Comparison of ENCODE assay signal across 15 mouse cellular contexts in the genomic region with DNA sequence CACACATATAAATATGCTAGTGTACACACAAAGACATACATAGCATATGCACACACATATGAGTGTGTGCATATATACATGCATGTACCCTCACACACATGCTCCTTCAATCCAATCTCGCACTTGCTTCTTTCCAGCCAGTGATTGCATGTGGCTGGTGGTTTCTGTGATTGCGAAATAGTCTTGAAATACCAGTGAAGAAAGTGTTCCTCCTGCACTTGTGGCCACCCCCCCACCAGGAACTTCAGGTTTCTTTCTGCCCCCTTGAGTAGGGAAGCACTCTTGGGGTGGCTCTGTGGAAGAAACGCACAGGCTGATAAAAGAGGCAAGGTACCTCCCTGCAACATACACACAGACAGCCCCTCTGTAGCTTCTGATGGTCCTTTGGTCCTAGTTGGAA.
DNase-seq lines count a peak whose midpoint lies in the region; ATAC-seq lines count a peak whose summit lies in the region.
"Had no signal": no experiment of that assay in that cellular context is flagged by ENCODE, and none has a peak within 500 bp of the region (broad histone marks: within the 10 kb centered on the region; RNA-seq: fewer than 3 reads in every experiment).

No protein-coding gene starts in this region.

- H3K4me1 ChIP-seq in heart, embryonic 11.5 days (ENCODE audit: control insufficient read depth, insufficient read depth, low read length), result no peaks in the 10 kb centered on the region
- H3K4me1 ChIP-seq: limb, embryonic 15.5 days; midbrain, embryonic 13.5 days had no signal

- H3K27ac ChIP-seq in heart, embryonic 11.5 days (ENCODE audit: low read depth, low read length), result no peak overlapping the region
- H3K27ac ChIP-seq: heart, adult 2 months; kidney, postnatal 0 days; limb, embryonic 15.5 days; midbrain, embryonic 13.5 days had no signal

- H3K36me3 ChIP-seq in heart, embryonic 11.5 days (ENCODE audit: control insufficient read depth, insufficient read depth, low read length), result no peaks in the 10 kb centered on the region
- H3K36me3 ChIP-seq: limb, embryonic 15.5 days; midbrain, embryonic 13.5 days had no signal

- H3K4me3 ChIP-seq in heart, embryonic 11.5 days (ENCODE audit: low read depth, low read length), result no peak overlapping the region
- H3K4me3 ChIP-seq: erythroblast, embryonic 14.5 days; heart, adult 2 months; limb, embryonic 15.5 days; midbrain, embryonic 13.5 days had no signal

- H3K4me2 ChIP-seq in heart, embryonic 11.5 days, result no peak overlapping the region
- H3K4me2 ChIP-seq: limb, embryonic 15.5 days; midbrain, embryonic 13.5 days had no signal

- no peak overlapping the region for H3K9ac ChIP-seq in heart, embryonic 11.5 days (ENCODE audit: low read depth, low read length)
- H3K9ac ChIP-seq: limb, embryonic 15.5 days; midbrain, embryonic 13.5 days had no signal

- H3K9me3 ChIP-seq in heart, embryonic 11.5 days (replicated peaks; ENCODE audit: control insufficient read depth, low read length), result no peaks in the 10 kb centered on the region
- H3K9me3 ChIP-seq: limb, embryonic 15.5 days; midbrain, embryonic 13.5 days had no signal

- 78% methylated on average over 3 of the region's 3 CpGs for WGBS in heart, embryonic 11.5 days (ENCODE audit: insufficient replicate concordance)

- intact Hi-C loops in heart, postnatal 10 days (cut with DNase I), result no loop called here

- peak; percentile 94 for DNase-seq in heart, adult 11 months
- DNase-seq in 3T3-L1 (ENCODE audit: low read depth, low spot score), result peak; percentile 43
- peak; percentile 43 to 54 for DNase-seq in lung, postnatal 4 days
- DNase-seq in left cerebral cortex, adult 18-20 months (ENCODE audit: low spot score in 2 of 2), result no peak
- DNase-seq in gastrocnemius, adult 8-10 months (ENCODE audit: low spot score in 2 of 2), result no peak
- no peak for DNase-seq in heart, postnatal 10 days
- DNase-seq: cerebellum, adult 2 months; thymus, adult 2 months had no signal

- no peak for ATAC-seq in heart, embryonic 11.5 days (replicated peaks; ENCODE audit: insufficient number of reproducible peaks, low FRiP score, low TSS enrichment)
- ATAC-seq in granulocyte monocyte progenitor cell, adult 5-6 weeks (replicated peaks; ENCODE audit: poor library complexity, severe bottlenecking), result peak; percentile 62
- ATAC-seq: midbrain, embryonic 13.5 days had no signal

- no peaks in the 10 kb centered on the region for H3K27me3 ChIP-seq in heart, embryonic 11.5 days (ENCODE audit: control insufficient read depth, insufficient read depth, low read length)
- H3K27me3 ChIP-seq: limb, embryonic 15.5 days; midbrain, embryonic 13.5 days had no signal

Comparison
In these comparisons a context has a peak if more than half of its experiments do, and no peak if none do; other contexts are left out.
1. DNase-seq: peak in heart, adult 11 months (single experiment), 3T3-L1 (single experiment) and lung, postnatal 4 days (2 of 2); none in left cerebral cortex, adult 18-20 months (0 of 2), gastrocnemius, adult 8-10 months (0 of 2) and heart, postnatal 10 days (0 of 2).